Mouse (Mus musculus): ENCODE measurements around the gene Hspe1.
"Not testable (repeated sequence)": the region's sequence is repeated elsewhere in the genome, so short reads cannot be mapped to it uniquely, and the experiment has no call there.

Gene Hspe1

GRCm38 (mm10) chr1:55087932-55088610 lies at the start of gene Hspe1, which contains the start of gene Hspd1:
Gene Hspe1 (plus strand): TSS chr1:55088132.
Gene Hspd1 (minus strand): TSS chr1:55088243.
- DNase-seq (ENCODE audit: low spot score): peak; percentile 94

GRCm38 (mm10) chr1:55039944-55040343 lies 48.0 kb upstream of the Hspe1 start:
- no peak for DNase-seq (ENCODE audit: low spot score)

GRCm38 (mm10) chr1:55041691-55042090 lies 46.2 kb upstream of the Hspe1 start:
- DNase-seq (ENCODE audit: low spot score): no peak

- DNase-seq (ENCODE audit: low spot score): no peak
These were observed 45.7 kb upstream of the Hspe1 start for GRCm38 (mm10) chr1:55042246-55042645.

- no peak for DNase-seq (ENCODE audit: low spot score)
These were observed 44.8 kb upstream of the Hspe1 start for GRCm38 (mm10) chr1:55043164-55043563.

- DNase-seq (ENCODE audit: low spot score): no peak
These were observed 38.9 kb upstream of the Hspe1 start for GRCm38 (mm10) chr1:55048841-55049587.

- no peak for DNase-seq (ENCODE audit: low spot score)
These were observed 36.3 kb upstream of the Hspe1 start for GRCm38 (mm10) chr1:55051671-55052070.

- DNase-seq (ENCODE audit: low spot score): peak; percentile 97
These were observed 35.5 kb upstream of the Hspe1 start, which contains the start of gene Coq10b for GRCm38 (mm10) chr1:55052355-55052953. Gene Coq10b (plus strand): TSS chr1:55052770.

- DNase-seq (ENCODE audit: low spot score): peak; percentile 78
These were observed 34.9 kb upstream of the Hspe1 start for GRCm38 (mm10) chr1:55053005-55053404.

- no peak for DNase-seq (ENCODE audit: low spot score)
These were observed 34.3 kb upstream of the Hspe1 start for GRCm38 (mm10) chr1:55053596-55053995.

- no peak for DNase-seq (ENCODE audit: low spot score)
These were observed 32.4 kb upstream of the Hspe1 start for GRCm38 (mm10) chr1:55055322-55056115.

- not testable (repeated sequence) for DNase-seq (ENCODE audit: low spot score)
These were observed 29.5 kb upstream of the Hspe1 start for GRCm38 (mm10) chr1:55058383-55058782.

GRCm38 (mm10) chr1:55061099-55061498 lies 26.8 kb upstream of the Hspe1 start:
- DNase-seq (ENCODE audit: low spot score): no peak

GRCm38 (mm10) chr1:55061772-55062171 lies 26.2 kb upstream of the Hspe1 start:
- DNase-seq (ENCODE audit: low spot score): no peak

- not testable (repeated sequence) for DNase-seq (ENCODE audit: low spot score)
These were observed 15.6 kb upstream of the Hspe1 start for GRCm38 (mm10) chr1:55072328-55072727.

GRCm38 (mm10) chr1:55074757-55075156 lies 13.2 kb upstream of the Hspe1 start:
- DNase-seq (ENCODE audit: low spot score): no peak

- DNase-seq (ENCODE audit: low spot score): no peak
These were observed 12.1 kb upstream of the Hspe1 start for GRCm38 (mm10) chr1:55075652-55076394.

GRCm38 (mm10) chr1:55076395-55076743 lies 11.6 kb upstream of the Hspe1 start:
- DNase-seq (ENCODE audit: low spot score): no peak

- no peak for DNase-seq (ENCODE audit: low spot score)
These were observed 10.9 kb upstream of the Hspe1 start for GRCm38 (mm10) chr1:55076849-55077516.

- DNase-seq (ENCODE audit: low spot score): no peak
These were observed 8.3 kb upstream of the Hspe1 start for GRCm38 (mm10) chr1:55079677-55080076.

- no peak for DNase-seq (ENCODE audit: low spot score)
These were observed 5.8 kb upstream of the Hspe1 start for GRCm38 (mm10) chr1:55082106-55082505.

All from c-Kit-positive CD71-positive TER-119-positive erythroid progenitor cells, embryonic 14.5 days (primary cell).